Mouse (Mus musculus) small intestine, adult 2 months (tissue): ENCODE data around the gene H2afy2.

ENCODE experiments used
- CTCF ChIP-seq: fragments of 200-500 bp; IDR thresholded peaks from 2 replicates; pipeline ENCODE4 v1.5.1; 2012; ENCODE audit warnings: low read depth, mild to moderate bottlenecking, control low read depth, inconsistent platforms, low read length, moderate library complexity, mixed read lengths; ENCODE audit not compliant: insufficient replicate concordance, insufficient read length; ENCODE audit errors: extremely low read depth
- POLR2A ChIP-seq: fragments of 200-500 bp; IDR thresholded peaks from 2 replicates; pipeline ENCODE4 v1.6.1; 2012; ENCODE audit warnings: low read depth, mild to moderate bottlenecking, control low read depth, inconsistent platforms, low read length, moderate library complexity

DNA sequence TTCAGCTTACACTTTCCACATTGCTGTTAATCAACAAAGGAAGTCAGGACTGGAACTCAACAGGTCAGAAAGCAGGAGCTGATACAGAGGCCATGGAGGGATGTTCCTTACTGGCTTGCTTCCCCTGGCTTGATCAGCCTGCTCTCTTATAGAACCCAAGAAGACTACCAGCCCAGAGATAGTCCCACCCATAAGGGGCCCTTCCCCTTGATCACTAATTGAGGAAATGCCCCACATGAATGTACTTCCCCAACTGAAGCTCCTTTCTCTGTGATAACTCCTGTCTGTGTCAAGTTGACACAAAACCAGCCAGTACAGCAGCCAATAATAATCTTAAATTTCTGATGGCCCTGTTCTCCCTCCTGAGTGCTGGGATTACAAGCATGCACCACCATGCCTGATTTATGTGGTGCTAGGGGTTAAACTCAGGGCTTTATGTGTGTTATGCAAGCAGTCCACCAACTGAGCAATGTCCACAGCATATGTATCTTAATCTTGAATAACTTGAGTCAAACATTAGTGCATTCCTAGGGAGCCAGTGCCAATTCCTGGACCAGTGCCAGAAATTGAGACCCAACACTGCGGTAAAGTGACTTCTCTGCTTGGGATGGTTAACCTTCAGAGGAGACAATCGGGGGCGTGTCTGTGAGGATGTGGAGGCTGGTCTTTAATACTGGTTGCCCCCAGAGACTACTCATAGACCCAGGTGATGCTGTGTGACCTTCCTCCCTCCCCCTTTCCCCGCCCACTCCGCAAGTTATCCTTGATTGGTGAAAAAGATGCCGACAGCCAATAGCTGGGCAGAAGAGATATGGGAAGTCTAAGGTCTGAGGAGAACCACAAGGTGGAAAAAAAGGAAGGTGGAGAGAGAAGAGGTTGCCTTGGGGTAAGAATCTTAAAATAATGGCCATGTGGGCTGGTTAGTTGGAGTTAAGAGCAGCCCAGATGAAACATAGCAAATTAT is 77.3 kb downstream of the H2afy2 start:
- TF ChIP-seq CTCF (no peak), POLR2A (no peak)
